Mouse (Mus musculus): ENCODE measurements around the gene Ipo8.

- TF ChIP-seq POLR2A (IDR thresholded peaks at IDR 0.05; ENCODE audit: control insufficient read depth, low read depth, low read length) (peak; percentile 80), CTCF (IDR thresholded peaks at IDR 0.05; ENCODE audit: control insufficient read depth, insufficient read depth, insufficient replicate concordance, low read depth, low read length) (no peak)
Observed at GRCm38 (mm10) chr6:148830748-148831727, at the start of gene Ipo8.

All from testis, adult 2 months (tissue).